Mouse (Mus musculus) right cerebral cortex, adult 18-20 months (tissue): ENCODE results near the gene Dennd1b.

Source experiments
- DNase-seq: peaks from one replicate; pipeline ENCODE4 v3.0.0; 2022; ENCODE audit warnings: mixed read lengths

The Dennd1b gene

DNA sequence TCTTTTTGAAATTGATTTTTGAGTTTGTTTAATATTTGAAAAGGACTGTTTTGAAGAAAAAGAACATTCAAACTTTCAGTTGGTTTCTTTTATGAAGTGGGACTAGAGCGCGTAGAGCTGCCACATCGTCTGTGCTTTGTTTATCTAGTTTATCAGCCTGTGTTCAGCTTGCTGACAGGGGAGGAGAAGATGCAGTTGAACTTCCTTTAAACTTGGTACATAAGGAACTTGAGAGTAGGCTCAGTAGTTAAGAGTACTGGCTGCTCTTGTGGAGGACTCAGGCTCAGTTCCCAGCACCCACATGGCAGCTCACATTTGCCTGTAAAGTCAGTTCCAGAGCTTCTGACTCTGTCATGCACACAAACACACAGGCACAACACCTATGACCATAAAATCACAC is 124.3 kb downstream of the Dennd1b start:
- no peak for DNase-seq

DNA sequence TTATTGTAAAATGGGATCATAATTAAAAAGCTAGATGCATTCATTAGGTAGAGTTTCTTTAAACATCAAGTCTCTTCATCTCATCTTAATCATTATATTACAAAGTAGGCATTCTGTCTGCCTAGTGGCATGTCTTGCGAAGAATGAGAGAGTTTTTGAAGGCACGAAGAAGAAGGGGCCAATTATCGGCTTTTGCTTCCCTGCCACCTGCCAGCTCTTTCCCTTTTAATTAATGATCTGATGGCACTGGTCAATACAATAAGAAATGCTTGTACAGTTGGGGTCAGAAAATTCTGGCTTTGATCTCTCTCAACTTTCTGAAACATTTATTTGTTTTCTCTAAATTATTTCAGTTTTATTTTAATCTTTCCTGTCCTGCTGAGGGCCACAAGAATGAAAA is 127.5 kb downstream of the Dennd1b start:
- no peak for DNase-seq

DNA sequence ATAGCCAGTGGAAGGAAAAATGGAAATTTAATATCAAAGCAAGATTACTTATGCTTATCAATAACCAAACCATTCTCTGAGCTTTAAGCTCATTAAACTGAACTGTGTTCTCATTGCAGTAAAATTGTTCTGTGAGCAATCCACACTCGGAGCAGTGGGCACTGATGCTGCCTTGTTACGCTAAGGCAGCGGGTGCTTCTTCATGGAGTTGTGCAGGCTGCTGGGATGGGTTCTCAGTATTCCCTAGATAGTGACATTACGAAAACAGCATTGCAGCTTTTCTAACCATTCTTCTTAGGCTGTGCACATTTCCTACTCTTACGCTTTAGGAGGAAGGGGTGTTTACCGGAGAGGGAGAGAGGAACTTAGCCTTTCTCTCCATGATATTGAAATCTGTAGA is 128.5 kb downstream of the Dennd1b start:
- DNase-seq: no peak

DNA sequence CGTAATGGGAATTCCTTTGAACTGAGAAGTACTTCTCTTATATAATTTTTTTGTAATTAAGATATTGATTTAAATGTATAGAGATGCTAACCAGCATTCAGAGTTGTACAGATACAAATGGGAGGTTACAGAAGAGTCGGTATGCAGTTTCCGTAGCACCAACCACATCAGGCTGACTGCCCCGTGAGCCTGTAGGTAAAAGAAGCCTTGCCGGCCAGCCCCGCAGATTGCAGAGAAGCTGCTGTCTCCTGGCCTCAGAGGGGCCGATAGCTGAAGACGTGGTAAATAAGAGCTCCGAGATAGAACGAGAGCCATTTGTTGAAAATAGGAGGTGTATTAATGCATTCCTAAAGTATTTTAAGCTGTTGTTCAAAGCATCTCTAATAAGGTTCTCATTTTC is 128.9 kb downstream of the Dennd1b start:
- no peak for DNase-seq

DNA sequence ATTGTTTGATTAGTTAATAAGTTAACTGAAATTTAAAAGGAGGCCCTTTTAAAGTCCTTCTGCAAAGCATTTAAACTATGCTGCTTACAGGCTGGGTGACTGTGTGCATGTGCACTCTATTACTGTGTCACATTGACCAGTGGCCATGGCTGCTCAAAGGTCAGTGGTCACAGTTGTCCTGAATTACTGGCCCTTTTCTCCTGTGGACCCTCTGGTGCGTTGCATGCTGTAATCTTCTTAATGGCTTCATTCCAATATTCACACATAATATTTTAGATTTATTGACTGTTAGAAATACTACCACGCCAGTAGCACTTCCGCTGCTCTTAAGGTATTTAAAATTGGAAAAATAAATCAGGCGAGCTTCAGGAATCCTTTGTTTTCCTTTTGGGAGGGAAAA is 129.5 kb downstream of the Dennd1b start:
- DNase-seq: no peak

DNA sequence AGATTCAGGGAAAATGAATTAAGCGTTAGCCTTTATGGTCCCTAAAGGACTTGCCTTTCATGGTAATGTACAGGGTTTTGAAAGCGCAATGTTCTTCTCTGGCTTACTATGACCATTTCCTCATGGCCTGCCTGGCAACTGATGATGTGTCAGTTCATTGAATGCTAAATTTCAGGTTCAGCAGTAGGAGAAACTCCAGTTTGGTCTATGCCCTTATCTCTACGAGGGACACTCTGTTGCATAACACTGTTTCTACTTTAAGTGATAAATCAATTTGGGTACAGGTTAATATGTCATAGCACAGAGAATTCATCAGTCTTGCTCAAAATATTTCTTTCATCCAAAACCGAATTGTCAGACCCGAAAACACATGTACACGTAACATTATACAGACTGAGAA is 133.1 kb downstream of the Dennd1b start:
- no peak for DNase-seq

DNA sequence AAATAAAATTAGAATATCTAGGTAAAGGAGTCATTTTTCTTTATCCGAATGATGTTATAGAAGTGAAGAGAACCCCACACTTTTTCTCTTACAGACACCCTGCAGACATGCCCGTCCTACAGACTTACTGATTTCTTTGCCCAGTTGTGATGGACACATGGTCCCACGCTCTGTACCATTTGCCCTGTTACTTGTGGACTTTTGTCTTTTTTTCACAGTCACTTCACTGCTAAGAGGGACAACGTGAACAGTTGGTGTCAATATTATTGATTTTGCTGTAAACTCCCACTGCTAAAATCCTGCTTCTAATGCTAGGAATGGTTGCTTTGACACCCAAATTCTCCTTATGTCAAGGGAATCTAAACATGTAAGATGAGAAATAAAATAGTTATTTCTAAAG is 134.9 kb downstream of the Dennd1b start:
- no peak for DNase-seq

DNA sequence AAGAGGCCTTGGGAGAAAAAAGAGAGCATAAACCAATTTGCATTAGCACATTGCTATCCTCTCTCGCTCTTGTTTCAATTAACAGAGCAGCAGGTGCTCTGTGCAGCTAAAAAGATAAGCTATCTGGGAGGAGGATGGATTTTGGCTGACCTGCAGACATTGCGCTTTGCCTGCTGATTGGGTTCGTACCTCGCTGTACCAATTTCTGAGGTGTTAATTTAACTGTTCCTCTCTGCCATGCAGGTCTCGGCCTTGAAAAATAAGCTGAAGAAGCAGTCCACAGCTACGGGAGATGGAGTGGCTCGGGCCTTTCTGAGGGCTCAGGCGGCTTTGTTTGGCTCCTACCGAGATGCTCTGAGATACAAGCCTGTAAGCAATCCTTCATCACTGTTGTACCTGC is 138.5 kb downstream of the Dennd1b start:
- DNase-seq: no peak

DNA sequence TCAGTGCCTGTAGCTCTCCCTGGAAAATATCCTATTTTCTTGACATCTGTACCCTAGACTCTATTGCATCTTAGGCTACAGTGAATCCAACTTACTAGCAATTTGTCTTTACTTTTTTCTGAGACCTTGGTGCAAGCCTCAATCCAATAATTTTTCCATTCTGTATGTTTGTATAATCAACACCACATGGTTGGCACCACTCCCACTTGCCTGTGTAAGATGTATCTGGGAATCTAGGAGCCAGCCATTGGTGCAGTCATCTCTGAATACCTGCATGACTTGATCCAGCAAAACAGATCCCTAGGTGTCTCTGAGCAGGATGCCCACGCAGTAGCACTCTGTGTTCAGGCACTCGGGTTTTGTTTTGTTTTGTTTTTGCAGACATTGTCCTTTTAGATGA is 145.0 kb downstream of the Dennd1b start:
- no peak for DNase-seq

DNA sequence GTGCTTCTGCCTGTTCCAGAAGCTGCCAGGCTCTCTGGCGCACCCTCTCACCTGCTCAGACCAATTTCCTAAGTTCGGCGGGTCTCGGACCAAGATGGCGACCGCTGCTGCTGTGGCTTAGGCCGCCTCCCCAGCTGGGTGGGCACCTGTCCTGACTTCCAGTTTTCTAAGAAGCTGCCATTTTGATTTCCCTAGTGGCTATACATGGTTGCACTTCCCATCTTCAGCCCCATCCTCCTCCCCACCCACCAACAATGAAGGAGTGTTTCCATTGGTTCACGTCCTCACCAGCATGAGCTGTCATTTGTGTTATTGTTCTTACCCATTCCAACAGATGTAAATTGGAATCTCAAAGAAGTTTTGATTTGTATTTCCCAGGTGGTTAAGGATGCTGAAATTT is 159.4 kb downstream of the Dennd1b start:
- DNase-seq: no peak

DNA sequence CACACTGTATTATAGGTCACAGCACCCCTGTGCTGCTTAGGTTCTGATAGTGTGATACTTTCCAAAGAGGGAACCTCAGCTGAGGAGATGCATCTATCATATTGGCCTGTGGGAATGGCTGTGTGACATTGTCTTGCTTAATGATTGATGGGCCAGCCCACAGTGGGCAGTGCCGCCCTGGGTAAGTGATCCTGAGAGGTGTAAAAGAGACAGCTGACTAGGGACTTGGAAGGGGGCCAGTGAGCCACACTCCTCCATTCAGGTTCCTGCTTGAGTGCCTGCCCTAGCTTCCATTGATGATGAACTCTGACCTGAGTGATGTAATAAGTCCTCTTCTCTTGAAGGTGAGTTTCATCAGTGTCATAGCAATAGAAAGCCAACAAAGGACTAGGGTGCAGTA is 176.4 kb downstream of the Dennd1b start:
- DNase-seq: no peak

DNA sequence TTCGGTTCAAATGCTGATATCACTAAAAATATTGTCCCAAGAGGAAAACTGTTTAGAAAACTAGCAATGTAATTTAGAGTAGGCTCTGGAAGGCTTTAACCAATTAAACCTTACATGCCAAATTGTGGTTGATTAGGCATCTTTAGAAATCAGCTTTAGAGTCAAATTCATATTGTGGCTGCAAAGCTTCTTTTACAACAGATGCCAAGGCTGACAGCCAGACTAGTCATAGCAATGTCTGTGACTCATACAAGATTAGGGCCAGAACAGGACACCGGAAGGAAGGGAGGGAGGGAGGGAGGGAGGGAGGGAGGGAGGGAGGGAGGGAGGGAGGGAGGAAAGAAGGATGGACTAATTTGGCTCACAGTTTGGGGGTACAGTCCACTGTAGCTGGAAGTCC is 182.3 kb downstream of the Dennd1b start:
- DNase-seq: no peak

DNA sequence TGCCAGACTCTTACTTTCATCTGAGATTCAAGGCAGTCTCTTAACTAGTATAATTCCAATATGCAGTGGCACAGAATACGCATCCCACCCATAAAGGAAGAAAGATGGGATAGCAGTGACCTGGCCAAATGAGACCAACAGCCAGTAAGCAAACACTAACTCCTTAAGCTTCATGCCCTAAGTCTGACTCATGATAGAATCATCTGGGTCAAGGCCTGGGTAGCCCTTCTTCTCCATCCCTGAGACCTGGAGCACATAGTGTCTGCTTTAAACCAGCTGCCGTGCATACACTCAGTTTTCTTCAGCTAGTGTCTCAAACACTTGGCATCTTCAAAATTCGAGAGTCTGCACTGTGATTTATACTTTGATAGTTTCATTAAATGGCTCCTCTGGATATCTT is 183.1 kb downstream of the Dennd1b start:
- DNase-seq: no peak

DNA sequence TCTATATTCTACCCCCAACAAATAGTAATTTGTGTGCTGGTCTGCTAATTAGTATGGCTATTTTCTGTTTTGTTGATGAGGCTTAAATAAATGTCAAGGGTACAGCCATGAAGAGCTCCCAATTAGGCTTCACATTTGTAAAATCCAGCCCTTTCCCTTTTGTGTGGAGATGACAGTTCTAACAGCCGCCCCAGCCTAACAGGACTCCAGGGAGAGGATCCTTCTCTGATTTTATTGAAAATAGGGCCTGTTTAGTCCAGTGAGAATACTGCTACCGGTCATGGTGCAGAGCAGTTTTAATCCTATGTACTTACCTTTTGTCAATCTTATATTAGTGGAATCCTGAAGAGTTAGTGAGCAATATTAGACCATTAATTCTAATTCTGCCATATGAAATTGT is 189.8 kb downstream of the Dennd1b start:
- no peak for DNase-seq

DNA sequence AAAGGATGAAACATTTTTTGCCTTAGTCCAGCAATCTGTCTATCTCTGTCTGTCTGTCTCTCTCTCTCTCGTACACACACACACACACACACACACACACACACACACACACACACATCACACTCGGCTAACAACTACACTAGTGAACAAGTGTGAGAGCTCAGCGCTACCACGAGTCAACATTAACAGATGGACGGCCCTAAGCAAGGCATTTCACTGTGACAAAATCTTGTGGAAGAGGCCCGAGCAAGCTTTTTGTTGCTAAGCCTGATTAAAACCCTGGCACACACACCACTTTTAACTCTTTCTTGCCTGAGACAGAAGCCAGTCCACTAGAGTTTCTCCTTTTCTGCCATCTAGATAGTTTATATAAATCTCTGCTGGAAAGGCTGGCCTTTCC is 190.3 kb downstream of the Dennd1b start:
- DNase-seq: no peak

DNA sequence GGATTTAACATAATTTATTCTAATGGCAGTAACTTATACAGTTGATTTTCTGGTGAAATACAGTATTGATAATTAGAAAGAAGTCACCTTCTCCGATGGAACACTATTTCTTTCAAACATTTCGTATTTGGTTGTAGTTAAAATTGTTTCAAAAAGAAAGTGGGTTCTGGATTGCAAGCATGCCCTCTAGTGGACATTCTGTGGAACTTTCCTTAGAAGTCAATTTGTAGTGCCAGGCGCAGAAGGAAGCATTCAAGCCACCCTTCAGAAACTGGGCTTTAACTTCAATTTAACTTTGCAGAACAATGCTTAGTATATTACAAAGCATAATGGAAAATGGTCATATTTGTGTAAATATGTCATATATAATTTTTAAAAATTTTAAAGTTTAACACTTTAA is 193.2 kb downstream of the Dennd1b start:
- DNase-seq: peak; percentile 27

DNA sequence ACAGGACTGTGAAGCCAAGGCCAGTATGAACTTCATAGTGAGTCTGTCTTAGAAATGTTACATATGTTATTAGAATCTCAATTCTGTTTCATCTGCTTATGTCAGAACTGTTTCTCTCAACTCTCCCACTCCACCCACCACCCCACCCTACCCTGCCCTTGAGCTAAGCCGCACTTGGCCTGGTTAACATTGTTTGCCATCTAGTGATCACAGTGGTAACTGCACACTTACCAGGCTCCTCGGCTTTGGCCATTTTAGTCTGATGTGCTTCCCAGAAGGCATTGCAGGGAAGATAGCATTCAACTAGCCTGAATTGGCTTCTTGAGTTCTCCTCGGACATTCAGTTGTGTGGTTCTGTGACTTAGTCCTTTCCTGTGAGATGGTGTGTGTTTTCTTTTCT is 198.4 kb downstream of the Dennd1b start:
- DNase-seq: no peak

DNA sequence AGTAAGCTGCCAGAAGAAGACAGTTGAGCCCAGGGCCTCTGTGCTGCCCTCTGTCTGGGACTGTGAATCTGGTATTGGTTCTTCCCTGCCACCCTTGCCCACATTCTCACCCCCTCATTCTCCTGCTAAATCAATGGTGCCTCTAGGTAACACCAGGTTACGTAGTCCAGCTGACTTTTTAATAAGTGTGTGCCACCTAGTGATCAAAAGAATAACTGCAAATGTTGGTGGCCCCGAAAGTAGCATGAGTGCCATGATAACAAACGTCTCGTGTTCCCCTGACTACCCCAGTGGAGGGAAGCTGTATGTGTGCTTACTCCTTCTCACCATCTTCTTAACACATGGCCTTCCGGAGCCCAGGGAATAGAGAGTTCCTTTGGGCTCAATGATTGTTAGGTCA is 199.6 kb downstream of the Dennd1b start:
- DNase-seq: peak; percentile 24

DNA sequence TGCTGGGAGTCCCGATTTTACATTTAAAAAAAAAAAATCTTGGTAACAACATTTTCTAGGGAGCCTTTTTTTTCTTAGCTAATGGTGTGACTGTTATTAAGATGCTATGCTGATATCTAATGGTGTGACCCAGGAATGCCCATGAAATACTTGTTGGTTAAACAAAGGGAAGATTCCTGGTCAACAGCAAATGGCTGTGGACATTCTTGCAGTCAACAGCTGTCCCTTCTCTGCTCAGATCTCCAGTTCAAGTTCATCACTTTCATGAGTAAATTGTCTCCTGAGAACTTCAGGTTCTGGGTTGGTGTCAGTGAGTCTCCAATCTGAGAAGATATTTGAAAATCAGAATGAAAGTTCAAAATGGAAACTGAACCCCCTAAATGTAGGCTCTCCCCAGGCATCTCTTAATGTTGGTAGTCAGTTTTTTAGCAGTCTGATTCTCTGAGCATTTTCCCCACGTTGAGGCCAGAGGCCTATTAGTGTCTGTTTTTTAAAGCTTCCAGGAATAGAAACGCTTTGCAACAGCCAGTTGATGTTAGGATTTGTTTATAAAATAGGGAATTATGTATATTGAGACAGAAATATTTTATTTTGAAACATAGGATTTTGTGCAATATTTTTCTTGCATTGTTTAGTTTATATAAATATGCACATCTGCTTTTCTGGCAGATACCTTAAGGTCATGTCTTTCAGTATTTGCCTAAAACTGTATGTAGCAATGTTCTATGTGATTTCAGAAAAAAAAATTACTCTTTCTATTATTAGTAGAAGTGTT is 211.0 kb downstream of the Dennd1b start:
- no peak for DNase-seq

DNA sequence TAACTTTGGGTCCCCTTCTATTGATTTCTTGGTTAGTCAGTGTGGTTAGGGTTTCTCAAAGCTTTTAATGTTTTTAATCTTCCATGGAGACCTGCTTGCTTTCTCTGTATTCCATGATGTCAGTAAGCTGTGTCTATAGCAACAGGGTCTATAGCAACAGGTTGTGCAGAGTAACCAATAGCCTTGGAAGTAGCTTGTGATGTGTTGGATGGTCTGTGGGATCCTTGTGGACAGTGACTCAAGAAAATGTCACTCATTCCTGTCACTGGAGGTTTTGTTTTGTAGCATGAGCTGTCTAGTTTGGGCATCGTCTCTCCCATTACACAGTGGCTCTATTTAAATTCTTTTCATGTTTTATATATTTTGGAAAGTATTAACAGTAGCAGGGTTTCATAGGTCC is 216.5 kb downstream of the Dennd1b start:
- no peak for DNase-seq

DNA sequence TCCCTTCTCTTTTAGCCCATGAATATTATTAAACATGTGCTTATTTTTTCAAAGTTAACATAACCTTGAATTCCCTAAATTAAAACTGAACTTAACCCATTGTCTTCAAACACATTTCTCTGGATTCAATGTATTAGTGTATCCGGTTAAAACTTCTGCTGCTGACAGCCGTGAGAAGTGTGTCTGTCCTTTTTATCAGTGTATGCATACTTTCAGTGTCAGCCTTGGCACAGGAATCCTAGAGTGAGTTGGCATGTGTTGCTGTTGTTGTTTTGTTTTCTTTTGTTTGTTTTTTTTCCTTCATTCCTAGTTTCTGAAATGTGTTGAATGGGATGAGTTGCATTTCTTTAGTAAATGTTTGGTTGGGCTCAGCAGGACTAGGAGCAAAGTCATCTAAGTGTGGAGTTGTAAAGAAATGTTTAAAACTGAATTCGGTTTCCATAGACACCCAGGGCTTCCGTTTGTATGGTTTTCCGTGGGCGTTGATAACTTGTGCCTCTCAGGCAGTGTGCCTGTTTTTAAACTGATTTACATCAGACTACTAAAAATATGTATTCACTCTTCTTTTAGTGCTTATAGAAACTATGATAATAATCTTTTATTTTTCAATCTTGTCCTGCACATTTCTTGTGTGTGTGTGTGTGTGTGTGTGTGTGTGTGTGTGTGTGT is 217.4 kb downstream of the Dennd1b start:
- peak; percentile 13 for DNase-seq

DNA sequence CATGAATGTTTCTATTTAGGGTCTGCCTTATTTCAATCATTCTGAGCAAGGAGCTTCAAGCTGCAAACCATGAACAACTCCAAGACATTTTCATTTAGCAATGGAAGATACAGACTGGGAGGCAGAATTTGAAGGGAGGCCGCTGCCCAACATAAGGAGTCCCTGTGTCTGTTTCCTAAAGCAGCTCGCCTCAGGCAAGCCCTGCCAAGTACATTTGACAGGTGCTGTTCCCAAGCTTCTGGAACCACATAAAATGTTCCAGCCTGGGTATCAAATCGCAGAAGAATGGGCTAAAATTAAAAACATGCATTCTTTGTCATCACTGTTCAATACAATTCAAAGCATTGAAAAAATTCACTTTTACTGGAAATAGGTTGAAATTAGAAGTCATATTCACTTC is 229.4 kb downstream of the Dennd1b start:
- DNase-seq: no peak

DNA sequence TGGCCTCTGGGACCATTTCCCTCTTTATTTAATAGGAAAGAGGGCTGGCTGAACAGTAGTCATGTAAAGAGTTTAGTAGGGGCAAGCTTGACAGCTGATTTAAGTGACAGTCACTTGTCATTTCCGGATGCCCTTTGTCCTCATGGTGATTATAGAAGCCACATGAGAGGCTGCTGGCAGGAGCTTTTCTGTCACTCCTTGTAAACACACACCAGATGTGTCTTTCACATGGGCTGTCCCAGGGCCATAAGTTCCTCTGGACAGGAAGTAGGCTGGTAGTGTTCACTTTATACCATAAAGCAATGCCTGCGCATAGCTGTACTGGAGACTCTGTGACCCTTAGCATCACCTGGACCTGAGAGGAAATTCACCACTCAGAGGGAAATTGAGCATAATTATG is 230.8 kb downstream of the Dennd1b start:
- no peak for DNase-seq

DNA sequence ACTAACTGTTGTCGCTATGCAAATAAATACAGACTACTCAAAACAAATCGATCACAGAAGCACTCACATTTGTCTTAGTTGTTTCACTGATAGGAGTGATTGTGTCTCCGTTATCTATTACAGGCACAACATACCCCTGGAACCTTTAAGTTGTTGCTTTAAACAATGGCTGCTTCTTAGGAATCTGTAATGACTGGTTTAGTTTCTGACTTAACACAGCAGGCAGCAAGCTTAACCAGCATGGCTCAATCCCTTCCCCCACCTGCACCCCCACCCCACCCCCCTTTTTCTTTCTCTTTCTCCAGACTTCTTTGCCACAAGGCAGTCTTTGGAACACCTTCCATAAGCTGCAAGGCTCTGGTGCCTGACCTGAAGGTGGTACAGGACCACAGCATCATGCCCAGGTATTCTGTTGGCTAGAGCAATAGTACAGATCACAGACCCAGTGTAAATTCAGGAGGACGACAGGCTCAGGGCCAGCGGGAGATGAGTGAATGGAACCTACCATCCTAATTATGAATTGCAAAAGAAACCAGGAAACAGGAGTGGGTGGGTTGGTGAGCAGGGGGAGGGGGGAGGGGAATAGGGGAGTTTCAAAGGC is 231.3 kb downstream of the Dennd1b start:
- DNase-seq: no peak

DNA sequence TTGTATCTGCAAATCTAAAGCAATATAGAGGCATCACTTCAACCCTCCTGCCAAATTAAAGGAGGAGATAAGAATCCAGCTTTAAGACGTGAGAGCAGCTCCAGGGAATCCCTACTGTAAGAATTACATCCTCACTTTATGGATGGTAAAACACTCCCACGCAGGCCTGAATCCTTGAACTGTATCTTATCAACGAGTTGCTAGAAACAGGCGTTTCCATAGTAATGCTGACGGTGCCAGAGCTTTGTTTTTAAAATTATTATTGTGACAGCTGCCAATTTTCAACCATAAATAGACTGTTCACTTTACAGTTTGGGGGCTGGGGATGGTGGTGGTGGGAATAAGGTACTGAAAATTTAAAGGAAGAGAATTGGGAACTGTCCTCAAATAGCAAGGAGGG is 239.8 kb downstream of the Dennd1b start:
- no peak for DNase-seq
